Mouse (Mus musculus): ENCODE results near the gene Mettl1.

GRCm38 (mm10) chr10:127079665-127080391, 38.6 kb downstream of the Mettl1 start:
- TF ChIP-seq CTCF (IDR thresholded peaks at IDR 0.05; ENCODE audit: extremely low read depth, insufficient read depth, low read length), result 0 out of 2 replicates have a peak, but pooled peaks have one; percentile 3
- TF ChIP-seq POLR2A (IDR thresholded peaks at IDR 0.05; ENCODE audit: extremely low read depth, insufficient read depth, low read length), result no peak

Data from cortical plate, adult 2 months (tissue).